Mouse (Mus musculus) cerebellum, adult 9-11 months (tissue): ENCODE measurements around the gene Pcx.

Experiments
- DNase-seq: peaks from one replicate; pipeline ENCODE4 v3.0.0; 2022

The Pcx gene

GRCm38 (mm10) chr19:4497263-4497973 is 12.9 kb upstream of the Pcx start:
- DNase-seq: peak; percentile 77

- peak; percentile 46 for DNase-seq
These were observed 12.0 kb upstream of the Pcx start, which contains the start of gene 2010003K11Rik for GRCm38 (mm10) chr19:4498062-4498933. TSS of gene 2010003K11Rik (minus strand) at chr19:4498583.

- no peak for DNase-seq
These were observed 7.6 kb upstream of the Pcx start for GRCm38 (mm10) chr19:4502701-4503100.

GRCm38 (mm10) chr19:4504830-4505229 is 5.4 kb upstream of the Pcx start:
- no peak for DNase-seq

- DNase-seq: peak; percentile 35
These were observed 2.5 kb upstream of the Pcx start for GRCm38 (mm10) chr19:4507746-4508145.

- peak; percentile 30 for DNase-seq
These were observed 1.0 kb downstream of the Pcx start for GRCm38 (mm10) chr19:4511116-4511841.

- peak; percentile 24 for DNase-seq
These were observed 3.1 kb downstream of the Pcx start for GRCm38 (mm10) chr19:4513236-4513858.

GRCm38 (mm10) chr19:4515746-4516145 is 5.5 kb downstream of the Pcx start:
- peak; percentile 38 for DNase-seq

- no peak for DNase-seq
These were observed 6.0 kb downstream of the Pcx start for GRCm38 (mm10) chr19:4516288-4516687.

GRCm38 (mm10) chr19:4517483-4517882 is 7.2 kb downstream of the Pcx start:
- peak; percentile 5 for DNase-seq

GRCm38 (mm10) chr19:4521426-4522050 is 11.3 kb downstream of the Pcx start:
- no peak for DNase-seq

- no peak for DNase-seq
These were observed 24.4 kb downstream of the Pcx start for GRCm38 (mm10) chr19:4534646-4535045.

- no peak for DNase-seq
These were observed 25.6 kb downstream of the Pcx start for GRCm38 (mm10) chr19:4535922-4536321.

- no peak for DNase-seq
These were observed 26.3 kb downstream of the Pcx start for GRCm38 (mm10) chr19:4536606-4537005.

GRCm38 (mm10) chr19:4540263-4540662 is 30.0 kb downstream of the Pcx start:
- DNase-seq: no peak

GRCm38 (mm10) chr19:4540992-4541391 is 30.7 kb downstream of the Pcx start:
- no peak for DNase-seq

GRCm38 (mm10) chr19:4542081-4542480 is 31.8 kb downstream of the Pcx start:
- no peak for DNase-seq

GRCm38 (mm10) chr19:4545091-4545490 is 34.8 kb downstream of the Pcx start:
- no peak for DNase-seq

GRCm38 (mm10) chr19:4545841-4546240 is 35.6 kb downstream of the Pcx start:
- no peak for DNase-seq

GRCm38 (mm10) chr19:4547801-4548200 is 37.5 kb downstream of the Pcx start:
- no peak for DNase-seq

GRCm38 (mm10) chr19:4548305-4548883 is 38.1 kb downstream of the Pcx start:
- peak; percentile 73 for DNase-seq

GRCm38 (mm10) chr19:4554248-4554647 is 44.0 kb downstream of the Pcx start:
- DNase-seq: no peak
